Mouse (Mus musculus) induced T-regulatory cell, adult 2 months (primary cell): ENCODE measurements around the gene Cep164.

Experiments
- DNase-seq: peaks from one replicate; pipeline ENCODE4 v3.0.0-alpha.2; 2012; ENCODE audit warnings: low read depth

Gene Cep164

GRCm38 (mm10) chr9:45838434-45839138, 10.1 kb upstream of the Cep164 start, which contains the start of gene Bace1:
TSS of gene Bace1 (plus strand) at chr9:45838580.
- DNase-seq: no peak

GRCm38 (mm10) chr9:45838069-45838433, 9.6 kb upstream of the Cep164 start:
- no peak for DNase-seq

- DNase-seq: no peak
Measured at GRCm38 (mm10) chr9:45833461-45833860, 5.0 kb upstream of the Cep164 start.

- no peak for DNase-seq
Measured at GRCm38 (mm10) chr9:45832898-45833297, 4.4 kb upstream of the Cep164 start.

- peak; percentile 92 for DNase-seq
Measured at GRCm38 (mm10) chr9:45829107-45829506, 616 bp upstream of the Cep164 start.

- no peak for DNase-seq
Measured at GRCm38 (mm10) chr9:45827663-45828290, 714 bp downstream of the Cep164 start.

- peak; percentile 22 for DNase-seq
Measured at GRCm38 (mm10) chr9:45818406-45819011, 10.0 kb downstream of the Cep164 start.

- no peak for DNase-seq
Measured at GRCm38 (mm10) chr9:45815525-45815924, 13.0 kb downstream of the Cep164 start.

- no peak for DNase-seq
Measured at GRCm38 (mm10) chr9:45815113-45815512, 13.4 kb downstream of the Cep164 start.

GRCm38 (mm10) chr9:45811946-45812345, 16.5 kb downstream of the Cep164 start:
- DNase-seq: no peak

- no peak for DNase-seq
Measured at GRCm38 (mm10) chr9:45807761-45808160, 20.7 kb downstream of the Cep164 start.

- no peak for DNase-seq
Measured at GRCm38 (mm10) chr9:45807337-45807736, 21.2 kb downstream of the Cep164 start.

GRCm38 (mm10) chr9:45806847-45807246, 21.6 kb downstream of the Cep164 start:
- DNase-seq: no peak

GRCm38 (mm10) chr9:45803070-45803774, 25.3 kb downstream of the Cep164 start:
- DNase-seq: no peak

- DNase-seq: no peak
Measured at GRCm38 (mm10) chr9:45799402-45799801, 29.1 kb downstream of the Cep164 start.

- no peak for DNase-seq
Measured at GRCm38 (mm10) chr9:45798467-45799164, 29.9 kb downstream of the Cep164 start.

- no peak for DNase-seq
Measured at GRCm38 (mm10) chr9:45797271-45797670, 31.2 kb downstream of the Cep164 start.

- no peak for DNase-seq
Measured at GRCm38 (mm10) chr9:45795722-45796121, 32.8 kb downstream of the Cep164 start.

- DNase-seq: no peak
Measured at GRCm38 (mm10) chr9:45793697-45794096, 34.8 kb downstream of the Cep164 start.

- DNase-seq: no peak
Measured at GRCm38 (mm10) chr9:45792235-45792634, 36.3 kb downstream of the Cep164 start.

- DNase-seq: no peak
Measured at GRCm38 (mm10) chr9:45791456-45792142, 36.9 kb downstream of the Cep164 start.
